Mouse (Mus musculus) cerebellum, adult (tissue): ENCODE data around the gene Ifi47.
"Not testable (repeated sequence)": the region's sequence is repeated elsewhere in the genome, so short reads cannot be mapped to it uniquely, and the experiment has no call there.

Experiments used
- ATAC-seq: cut with Nextera tagmentation; 2 replicates; pipeline ENCODE4 v1.9.2; 2017; ENCODE audit warnings: mild to moderate bottlenecking, moderate library complexity, mixed read lengths; ENCODE audit not compliant: insufficient number of reproducible peaks, low FRiP score, low TSS enrichment

Ifi47 gene

GRCm38 (mm10) chr11:49076001-49076757, at the start of gene Ifi47:
Gene Ifi47, plus strand, starts transcription at chr11:49076587.
- not testable (repeated sequence) for ATAC-seq

GRCm38 (mm10) chr11:49050064-49050463, 26.3 kb upstream of the Ifi47 start:
- not testable (repeated sequence) for ATAC-seq

- ATAC-seq: not testable (repeated sequence)
Observed at GRCm38 (mm10) chr11:49051093-49051891, 25.1 kb upstream of the Ifi47 start, which contains the start of gene 9930111J21Rik2. Gene 9930111J21Rik2, minus strand, starts transcription at chr11:49051242.

GRCm38 (mm10) chr11:49051894-49052293, 24.5 kb upstream of the Ifi47 start:
- ATAC-seq: not testable (repeated sequence)

- ATAC-seq: not testable (repeated sequence)
Observed at GRCm38 (mm10) chr11:49060061-49060460, 16.3 kb upstream of the Ifi47 start.

- not testable (repeated sequence) for ATAC-seq
Observed at GRCm38 (mm10) chr11:49061865-49062264, 14.5 kb upstream of the Ifi47 start.

GRCm38 (mm10) chr11:49063713-49064469, 12.5 kb upstream of the Ifi47 start, which contains the start of gene Tgtp2:
Gene Tgtp2, minus strand, starts transcription at chr11:49064206.
- not testable (repeated sequence) for ATAC-seq

GRCm38 (mm10) chr11:49068358-49068757, 8.0 kb upstream of the Ifi47 start:
- ATAC-seq: no peak

GRCm38 (mm10) chr11:49077012-49077411, 625 bp downstream of the Ifi47 start:
- no peak for ATAC-seq

- no peak for ATAC-seq
Observed at GRCm38 (mm10) chr11:49078719-49079118, 2.3 kb downstream of the Ifi47 start.

GRCm38 (mm10) chr11:49080636-49081035, 4.2 kb downstream of the Ifi47 start:
- ATAC-seq: no peak

- no peak for ATAC-seq
Observed at GRCm38 (mm10) chr11:49081356-49081755, 5.0 kb downstream of the Ifi47 start.

- no peak for ATAC-seq
Observed at GRCm38 (mm10) chr11:49081886-49082285, 5.5 kb downstream of the Ifi47 start.

GRCm38 (mm10) chr11:49083146-49083545, 6.8 kb downstream of the Ifi47 start:
- ATAC-seq: no peak

- ATAC-seq: no peak
Observed at GRCm38 (mm10) chr11:49083808-49084207, 7.4 kb downstream of the Ifi47 start.

- no peak for ATAC-seq
Observed at GRCm38 (mm10) chr11:49084385-49084784, 8.0 kb downstream of the Ifi47 start.

- no peak for ATAC-seq
Observed at GRCm38 (mm10) chr11:49084875-49085274, 8.5 kb downstream of the Ifi47 start.

- no peak for ATAC-seq
Observed at GRCm38 (mm10) chr11:49086858-49087361, 10.5 kb downstream of the Ifi47 start.

- ATAC-seq: no peak
Observed at GRCm38 (mm10) chr11:49087830-49088616, 11.6 kb downstream of the Ifi47 start.
